Mouse (Mus musculus): ENCODE measurements around the gene Zfhx3.
A peak's percentile ranks its signal among the peaks of the same experiment; 100 is the strongest.

Zfhx3 gene

DNA sequence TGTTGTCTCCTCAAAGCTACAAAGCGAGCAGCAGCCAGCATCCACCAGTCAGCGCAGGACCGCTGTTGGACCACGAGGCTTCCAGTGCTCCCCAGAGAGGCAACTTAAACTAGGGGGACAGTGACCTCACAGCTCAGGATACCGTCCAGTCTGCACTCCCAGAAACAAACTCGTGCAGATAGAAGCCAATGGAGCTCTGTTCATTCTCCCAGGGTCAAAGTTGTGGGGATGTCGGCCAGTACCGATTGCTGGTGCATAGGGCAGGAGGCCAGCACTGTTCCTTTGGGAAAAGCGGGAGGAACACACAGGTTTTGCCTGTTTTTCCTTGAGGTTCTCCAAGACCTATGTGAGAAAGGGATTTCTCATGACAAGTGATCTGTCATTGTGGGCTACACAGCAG is 982.1 kb downstream of the Zfhx3 start:
- no peak for DNase-seq (ENCODE audit: low read depth, low spot score)

DNA sequence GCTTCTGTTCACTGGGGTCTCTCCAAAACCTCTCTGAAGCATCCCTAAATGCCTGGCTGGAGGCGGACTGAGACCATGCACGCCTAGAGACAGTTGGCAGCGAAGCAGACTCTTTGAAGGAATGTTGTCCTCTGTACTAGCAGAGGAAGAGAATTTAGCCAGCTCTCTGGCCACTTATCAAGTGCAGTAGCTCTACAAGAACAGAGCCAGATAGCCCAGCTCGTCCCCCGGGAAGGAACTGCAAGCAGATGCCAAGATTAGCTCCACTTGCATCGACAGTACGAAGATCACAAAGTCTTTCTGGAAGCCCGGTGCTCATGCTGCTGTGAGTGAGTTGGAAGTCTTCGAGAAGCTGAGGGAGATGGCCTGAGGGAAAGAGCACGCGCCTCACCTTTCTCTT is 983.7 kb downstream of the Zfhx3 start:
- DNase-seq (ENCODE audit: low read depth, low spot score): no peak

DNA sequence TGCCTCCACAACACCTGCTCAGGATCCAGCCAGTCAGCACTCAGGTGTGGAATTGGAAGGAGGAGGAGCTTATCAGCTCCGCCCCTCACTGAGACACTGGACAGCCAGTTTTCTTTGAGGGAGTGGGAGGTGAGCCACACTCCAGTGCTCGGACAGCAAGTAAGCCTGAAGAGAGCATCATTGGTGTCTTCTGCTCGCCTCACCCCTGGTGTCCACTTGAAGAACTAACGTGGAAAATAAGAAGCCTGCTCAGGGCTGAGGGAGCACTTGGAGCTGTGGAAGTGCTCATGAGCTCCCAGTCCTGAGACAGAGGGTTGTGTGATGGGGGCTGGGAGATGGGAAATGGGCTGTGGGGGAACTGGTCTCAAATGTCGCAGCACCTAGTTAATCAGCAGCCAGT is 988.2 kb downstream of the Zfhx3 start:
- no peak for DNase-seq (ENCODE audit: low read depth, low spot score)

DNA sequence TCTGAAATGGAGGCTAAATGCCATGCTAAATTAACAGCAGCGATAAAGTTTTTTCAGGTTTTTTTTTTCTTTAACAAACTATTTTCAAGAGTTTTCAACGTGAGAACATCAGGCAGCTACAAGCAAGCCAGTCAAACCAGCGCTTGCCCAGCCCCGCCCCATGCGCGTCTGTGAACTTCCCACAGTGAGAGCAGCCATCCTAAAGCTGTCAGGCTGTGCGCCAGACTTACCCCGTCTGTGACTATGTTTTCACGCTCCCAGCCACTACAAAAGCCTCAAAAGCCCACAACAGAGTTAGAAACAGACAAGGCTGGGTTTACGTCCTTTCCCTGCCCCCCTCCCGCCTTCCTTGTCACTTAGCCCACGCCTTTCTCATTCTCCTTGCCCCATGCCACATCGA is 989.4 kb downstream of the Zfhx3 start:
- peak; percentile 40 for DNase-seq (ENCODE audit: low read depth, low spot score)

DNA sequence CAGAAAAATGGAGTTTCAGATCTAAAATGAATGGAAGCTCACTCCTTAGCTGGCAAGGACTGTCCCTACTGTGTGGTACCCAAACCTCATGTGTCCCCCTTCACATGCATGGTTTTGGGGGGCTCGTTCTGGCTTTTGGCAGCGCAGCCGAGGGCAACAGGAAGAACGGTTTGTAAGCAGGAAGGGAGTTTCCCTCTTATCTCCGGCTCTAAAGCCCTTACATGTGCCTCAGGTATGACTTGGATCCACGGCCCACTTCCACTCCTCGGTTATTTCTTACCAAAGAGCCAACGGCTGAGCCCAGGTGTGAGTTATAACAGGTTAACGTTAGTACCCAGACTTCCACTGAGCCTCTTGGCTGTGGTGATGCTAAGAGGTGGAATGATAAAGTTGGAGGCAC is 990.3 kb downstream of the Zfhx3 start:
- no peak for DNase-seq (ENCODE audit: low read depth, low spot score)

DNA sequence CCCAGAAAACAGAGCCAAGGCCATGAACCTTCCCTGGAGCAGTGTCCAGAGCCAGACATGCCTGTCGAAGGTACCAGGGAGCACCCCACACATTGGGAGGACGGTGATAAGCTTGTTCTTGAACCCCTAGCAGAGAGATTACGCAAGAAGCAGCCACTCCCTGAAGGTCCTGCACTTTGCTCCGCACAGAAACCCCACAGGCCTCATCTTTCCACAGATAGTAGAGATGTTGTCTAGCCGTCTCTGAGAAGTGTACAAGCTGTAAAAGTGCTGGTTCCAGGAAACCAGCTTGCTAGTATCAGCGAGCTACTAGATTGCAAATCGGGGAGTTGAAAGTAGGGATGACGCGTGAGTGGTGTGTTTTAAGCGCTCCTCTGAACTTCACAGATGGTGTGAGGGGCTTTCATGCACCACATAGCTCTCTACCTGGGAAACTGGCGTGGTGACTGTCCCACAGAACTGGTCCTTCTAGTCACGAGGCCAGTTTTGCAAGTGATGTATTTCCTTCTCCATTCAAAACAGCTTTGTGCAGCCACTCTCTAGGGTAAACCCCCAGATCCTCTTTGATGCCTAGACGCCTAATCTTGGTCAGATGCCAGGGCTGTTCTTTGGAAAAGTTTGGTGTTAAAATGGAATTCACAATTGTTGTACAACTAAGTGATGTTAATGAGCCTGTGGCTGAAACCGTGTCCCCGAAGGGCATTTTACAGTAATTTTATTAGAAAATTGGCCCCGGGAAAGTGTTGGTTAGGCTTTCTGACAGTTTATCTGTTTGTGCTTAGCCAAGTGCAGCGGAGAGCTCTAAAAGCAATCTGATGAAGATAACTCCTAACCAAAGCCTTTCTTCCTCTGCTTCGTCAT is 993.6 kb downstream of the Zfhx3 start:
- DNase-seq (ENCODE audit: low read depth, low spot score): no peak

DNA sequence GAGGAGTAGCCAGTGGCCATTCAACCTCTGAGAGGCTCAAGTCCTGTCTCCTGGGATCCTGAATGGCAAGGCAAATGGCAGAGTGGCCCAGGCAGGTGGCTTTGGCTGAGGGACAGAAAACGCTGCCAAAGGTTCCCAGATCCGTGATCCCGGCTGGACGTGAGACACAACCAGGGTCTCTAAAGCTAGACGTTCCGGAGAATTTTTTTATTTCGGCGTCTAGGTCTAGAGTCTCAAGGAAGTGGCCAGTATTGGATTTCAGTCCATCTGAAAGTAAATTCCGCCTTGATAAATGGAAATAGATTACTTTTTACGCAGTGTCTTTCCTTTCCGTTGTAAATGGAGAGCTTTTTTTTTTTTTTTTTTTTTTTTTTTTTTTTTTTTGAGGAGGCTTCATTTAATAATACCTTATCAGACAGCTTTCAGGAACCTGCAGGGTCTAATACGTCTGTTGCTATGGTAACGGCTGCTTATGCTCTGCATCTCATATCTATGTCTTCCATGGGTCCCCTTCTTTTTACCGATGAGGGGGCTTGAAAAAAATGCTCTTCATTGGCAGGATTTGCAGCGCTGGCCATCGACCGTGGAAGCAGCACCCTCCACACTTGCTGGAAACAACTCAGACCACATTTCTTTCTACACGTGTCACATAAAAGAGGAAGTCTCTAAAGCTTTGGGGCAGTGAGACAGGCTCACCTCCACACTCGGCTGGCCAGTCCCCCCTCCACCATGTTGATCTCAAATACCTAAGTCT is 994.4 kb downstream of the Zfhx3 start:
- no peak for DNase-seq (ENCODE audit: low read depth, low spot score)

DNA sequence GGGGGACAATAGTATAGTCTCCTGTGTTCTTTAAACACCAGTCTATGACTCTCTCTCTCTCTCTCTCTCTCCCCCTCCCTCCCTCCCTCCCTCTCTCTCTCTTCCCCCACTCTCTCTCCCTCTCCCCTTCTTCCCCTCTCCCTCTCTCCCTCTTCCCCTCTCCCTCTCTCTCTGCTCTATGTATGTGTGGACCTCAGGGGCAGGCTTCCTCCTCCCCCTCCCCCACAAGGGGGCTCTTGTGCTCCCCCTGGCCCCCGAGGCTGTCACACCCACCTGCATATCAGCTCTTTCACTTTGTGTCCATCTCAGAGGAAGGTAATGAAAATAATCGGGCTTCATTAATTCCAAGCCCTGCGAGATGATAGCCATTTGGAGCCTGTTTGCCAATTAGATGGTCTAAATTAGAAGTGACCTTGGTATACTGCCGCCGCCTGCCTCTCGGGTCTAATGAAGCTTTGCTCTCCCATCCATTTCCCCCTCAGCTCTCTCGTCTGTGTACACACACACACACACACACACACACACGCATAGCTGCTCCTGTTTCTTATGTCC is 995.5 kb downstream of the Zfhx3 start:
- no peak for DNase-seq (ENCODE audit: low read depth, low spot score)

DNA sequence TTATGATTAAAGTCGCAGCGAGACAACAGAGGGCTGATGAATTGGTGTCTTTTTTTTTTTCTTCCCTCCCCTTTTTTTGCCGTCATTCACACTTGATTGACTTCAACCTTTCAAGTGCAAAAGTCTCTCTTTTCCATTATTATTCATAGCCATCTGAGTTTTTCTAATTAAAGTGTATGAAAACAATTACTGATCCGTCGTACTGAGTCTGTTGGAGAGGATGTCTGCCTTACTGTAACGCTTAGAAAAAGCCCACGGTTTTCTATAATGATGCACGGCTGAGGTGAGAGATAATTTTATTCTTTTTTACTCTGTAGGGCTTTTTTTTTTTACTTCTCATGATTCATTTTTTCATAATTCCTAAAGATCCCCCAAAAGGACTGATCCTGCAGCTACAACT is 1000.2 kb downstream of the Zfhx3 start:
- no peak for DNase-seq (ENCODE audit: low read depth, low spot score)

DNA sequence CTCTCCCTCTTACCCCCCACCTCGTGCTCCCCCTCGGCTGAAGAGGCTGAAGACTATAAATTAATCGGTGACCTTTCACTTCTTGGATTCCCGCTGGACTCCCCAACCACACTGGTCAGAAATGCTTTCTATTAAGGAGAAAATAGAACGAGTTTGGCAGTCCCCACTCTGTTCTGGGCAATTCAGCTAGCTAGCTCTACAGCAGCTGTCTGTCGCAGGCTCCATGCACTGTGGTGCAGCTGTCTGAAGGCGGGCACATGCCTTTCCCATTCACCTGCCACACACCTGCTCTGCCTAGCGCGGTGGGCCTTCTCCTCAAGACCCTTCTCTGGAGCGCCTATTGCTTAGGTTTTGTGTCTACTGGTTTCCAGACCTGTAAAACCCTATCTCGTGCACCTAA is 1000.7 kb downstream of the Zfhx3 start:
- no peak for DNase-seq (ENCODE audit: low read depth, low spot score)

DNA sequence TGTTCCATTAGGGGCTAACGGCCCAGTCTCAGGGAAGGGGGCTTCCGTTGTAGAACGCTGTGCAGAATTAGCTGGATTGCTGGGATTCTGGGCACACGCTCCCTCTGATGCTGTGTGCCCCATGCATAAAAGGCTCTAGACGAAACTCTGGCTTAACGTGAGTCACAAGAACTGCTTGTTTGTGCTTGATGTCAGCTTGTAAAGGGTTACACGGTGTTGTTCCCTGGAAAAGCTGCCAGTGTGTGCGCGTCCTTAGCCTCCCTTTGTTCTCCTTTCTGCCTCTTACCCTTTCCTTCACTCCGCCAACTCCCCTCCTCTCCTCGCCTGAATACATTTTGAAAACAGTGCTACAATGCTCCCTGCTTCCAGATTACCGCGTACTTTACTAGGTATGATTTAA is 1001.9 kb downstream of the Zfhx3 start:
- DNase-seq (ENCODE audit: low read depth, low spot score): no peak

DNA sequence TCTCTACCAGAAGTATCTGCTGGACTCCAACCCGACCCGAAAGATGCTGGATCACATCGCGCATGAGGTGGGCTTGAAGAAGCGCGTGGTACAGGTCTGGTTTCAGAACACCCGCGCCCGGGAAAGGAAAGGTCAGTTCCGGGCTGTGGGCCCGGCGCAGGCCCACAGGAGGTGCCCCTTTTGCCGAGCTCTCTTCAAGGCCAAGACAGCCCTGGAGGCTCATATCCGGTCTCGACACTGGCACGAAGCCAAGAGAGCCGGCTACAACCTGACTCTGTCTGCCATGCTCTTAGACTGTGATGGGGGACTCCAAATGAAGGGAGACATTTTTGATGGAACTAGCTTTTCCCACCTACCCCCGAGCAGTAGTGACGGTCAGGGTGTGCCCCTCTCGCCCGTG is 1007.9 kb downstream of the Zfhx3 start:
- DNase-seq (ENCODE audit: low read depth, low spot score): no peak

DNA sequence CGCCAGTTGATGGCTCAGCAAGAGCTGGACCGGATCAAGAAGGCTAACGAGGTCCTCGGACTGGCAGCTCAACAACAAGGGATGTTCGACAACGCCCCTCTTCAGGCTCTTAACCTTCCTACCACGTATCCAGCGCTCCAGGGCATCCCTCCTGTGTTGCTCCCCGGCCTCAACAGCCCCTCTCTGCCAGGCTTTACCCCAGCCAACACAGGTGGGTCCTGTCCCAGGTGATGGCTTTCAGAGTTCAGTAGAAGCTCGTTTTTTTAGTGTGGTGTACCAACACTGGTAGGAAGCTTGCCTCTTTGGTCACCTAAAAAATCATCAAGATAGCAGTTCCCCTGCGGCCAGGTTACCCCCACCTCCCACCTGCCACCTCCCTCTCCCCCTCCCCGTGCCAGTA is 1009.1 kb downstream of the Zfhx3 start:
- no peak for DNase-seq (ENCODE audit: low read depth, low spot score)

DNA sequence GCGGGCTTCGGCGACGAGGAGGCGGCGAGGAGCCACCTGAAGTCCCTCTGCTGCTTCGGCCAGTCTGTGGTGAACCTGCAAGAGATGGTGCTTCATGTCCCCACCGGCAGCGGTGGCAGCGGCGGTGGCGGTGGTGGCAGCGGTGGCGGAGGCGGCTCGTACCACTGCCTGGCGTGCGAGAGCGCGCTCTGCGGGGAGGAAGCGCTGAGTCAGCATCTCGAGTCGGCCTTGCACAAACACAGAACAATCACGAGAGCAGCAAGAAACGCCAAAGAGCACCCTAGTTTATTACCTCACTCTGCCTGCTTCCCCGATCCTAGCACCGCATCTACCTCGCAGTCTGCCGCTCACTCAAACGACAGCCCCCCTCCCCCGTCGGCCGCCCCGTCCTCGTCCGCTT is 1014.0 kb downstream of the Zfhx3 start:
- DNase-seq (ENCODE audit: low read depth, low spot score): no peak

DNA sequence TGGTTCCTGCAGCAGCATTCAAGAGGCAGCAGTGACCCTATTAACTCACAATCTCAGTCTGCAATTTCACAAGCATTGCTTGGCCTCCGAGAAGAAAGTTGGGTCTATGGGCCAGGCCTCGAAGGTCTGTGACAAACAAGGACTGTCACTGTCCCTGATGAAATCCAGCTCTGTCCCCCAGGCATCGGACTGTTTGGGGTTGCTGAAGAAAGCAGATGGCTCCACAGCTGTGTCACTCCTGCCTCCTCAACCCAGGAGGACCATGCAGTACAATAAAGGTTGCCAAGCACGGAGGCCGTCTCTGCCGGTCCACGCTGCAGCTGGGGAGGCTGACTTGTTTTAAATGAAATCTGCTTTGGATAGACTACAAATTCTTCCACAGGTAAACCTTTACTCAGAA is 1020.1 kb downstream of the Zfhx3 start:
- no peak for DNase-seq (ENCODE audit: low read depth, low spot score)

DNA sequence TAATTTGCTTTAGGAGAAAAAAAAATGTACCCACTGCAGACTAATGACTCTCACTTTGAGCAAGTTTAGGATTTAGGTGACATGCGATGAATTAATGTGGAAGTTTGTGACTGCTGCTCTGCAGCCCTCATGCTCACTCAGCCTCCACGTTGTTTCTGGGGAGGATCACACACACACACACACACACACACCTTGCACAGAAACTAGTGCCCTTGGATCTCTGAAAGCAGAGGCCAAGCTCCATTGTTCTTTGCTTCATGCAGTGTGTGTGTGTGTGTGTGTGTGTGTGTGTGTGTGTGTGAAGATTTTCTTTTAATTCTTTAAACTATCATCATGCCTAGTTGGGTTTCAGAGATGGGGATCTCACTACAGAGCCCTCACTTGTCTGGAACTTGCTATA is 1020.7 kb downstream of the Zfhx3 start:
- no peak for DNase-seq (ENCODE audit: low read depth, low spot score)

DNA sequence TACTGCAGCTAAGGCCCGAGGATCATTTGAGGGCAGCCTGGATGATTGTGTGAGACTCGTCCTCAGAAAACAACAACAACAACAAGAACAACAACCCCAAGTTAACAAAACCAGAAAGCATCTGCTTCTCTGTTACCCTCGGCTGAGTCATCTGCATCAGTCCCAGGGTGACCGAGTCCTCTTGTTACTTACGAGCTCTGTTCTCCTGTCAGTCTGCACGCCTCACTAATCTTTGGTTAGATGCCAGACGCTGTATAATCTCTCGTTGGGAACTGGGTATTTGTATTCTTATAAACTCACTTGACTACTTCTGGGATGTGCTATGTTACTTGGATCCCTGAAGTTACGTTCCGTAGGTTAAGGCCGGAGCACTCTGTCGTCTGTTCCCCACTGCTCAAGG is 1023.6 kb downstream of the Zfhx3 start:
- no peak for DNase-seq (ENCODE audit: low read depth, low spot score)

DNA sequence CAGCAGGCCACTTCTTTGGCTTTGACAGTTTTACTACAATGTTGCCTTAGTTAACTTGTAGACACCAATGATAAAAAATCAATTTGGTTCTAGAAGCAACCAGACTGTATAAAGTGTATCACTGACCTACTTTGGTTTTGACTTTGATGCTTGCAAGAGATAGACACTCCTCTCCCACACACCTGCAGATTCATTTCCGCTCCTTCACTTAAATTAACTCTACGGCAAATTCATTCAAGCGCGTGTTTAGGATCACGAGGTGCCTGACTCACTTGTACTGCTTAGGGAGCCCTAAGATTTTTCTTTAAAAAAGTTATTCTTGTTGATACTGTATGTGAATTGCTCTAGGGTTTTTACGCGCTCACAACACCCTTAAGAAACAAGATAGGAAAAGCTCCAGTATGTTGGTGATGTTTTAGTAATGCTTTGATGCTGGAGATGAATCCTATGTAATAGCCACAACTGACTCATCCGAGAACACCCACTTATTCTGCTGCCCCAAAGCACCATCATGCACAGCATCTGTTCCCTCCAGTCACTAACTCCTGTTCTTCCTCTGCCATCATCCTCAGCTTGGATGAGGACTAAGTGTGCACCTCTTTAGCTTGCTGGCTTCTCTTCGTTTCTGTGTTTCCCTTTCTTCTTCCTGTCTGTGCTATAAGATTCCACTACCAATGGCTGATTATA is 1031.3 kb downstream of the Zfhx3 start:
- DNase-seq (ENCODE audit: low read depth, low spot score): peak; percentile 26

DNA sequence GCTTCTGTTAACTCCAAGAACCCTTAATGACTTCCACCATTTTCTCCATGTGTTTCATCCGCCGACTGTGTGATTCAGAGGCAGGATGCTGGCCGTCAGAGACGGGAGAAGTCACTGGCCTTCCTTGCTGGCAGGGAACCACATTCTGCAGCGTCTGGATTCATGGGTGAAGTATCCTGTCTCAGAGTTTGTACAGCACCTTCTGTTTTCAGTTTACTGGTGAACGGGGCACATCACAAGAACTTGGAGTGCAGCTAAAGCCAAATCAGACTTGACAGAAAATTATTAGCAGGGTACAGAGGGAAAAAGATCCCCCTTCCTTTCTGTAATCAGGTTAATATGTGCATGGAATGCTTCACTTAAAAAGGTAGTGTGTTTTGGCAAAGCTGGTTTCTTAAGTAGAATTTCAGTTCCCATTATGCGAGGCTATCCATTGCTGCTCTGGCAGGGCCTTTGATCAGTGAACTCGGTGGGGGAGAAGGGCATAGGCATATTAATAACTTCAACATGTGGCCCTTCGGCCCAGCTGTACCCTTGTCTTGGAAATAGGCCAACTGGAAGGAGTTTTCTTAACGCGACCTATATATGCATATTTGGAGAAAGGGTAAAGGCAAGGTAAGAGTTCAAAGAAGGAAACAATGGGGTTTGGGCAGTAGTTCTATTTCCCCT is 1035.4 kb downstream of the Zfhx3 start:
- no peak for DNase-seq (ENCODE audit: low read depth, low spot score)

DNA sequence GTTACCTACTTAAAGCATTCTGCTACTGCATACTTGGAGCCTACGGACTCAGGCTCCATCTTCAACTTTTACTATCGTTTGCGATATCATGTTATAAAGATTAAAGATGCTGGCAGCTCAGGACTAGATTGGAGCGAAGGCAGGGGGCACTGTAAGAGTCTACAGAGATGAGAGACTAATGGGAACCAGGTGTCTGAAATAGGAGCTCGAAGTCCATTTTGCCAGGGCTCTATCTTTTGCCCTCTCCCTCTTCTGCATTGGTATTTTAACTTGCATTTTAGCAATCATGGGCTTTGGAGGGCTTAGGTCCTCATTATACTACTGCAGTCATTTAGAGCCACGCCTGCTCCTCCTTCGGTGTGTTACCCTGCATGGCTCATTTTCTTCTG is 1035.9 kb downstream of the Zfhx3 start:
- DNase-seq (ENCODE audit: low read depth, low spot score): no peak

DNA sequence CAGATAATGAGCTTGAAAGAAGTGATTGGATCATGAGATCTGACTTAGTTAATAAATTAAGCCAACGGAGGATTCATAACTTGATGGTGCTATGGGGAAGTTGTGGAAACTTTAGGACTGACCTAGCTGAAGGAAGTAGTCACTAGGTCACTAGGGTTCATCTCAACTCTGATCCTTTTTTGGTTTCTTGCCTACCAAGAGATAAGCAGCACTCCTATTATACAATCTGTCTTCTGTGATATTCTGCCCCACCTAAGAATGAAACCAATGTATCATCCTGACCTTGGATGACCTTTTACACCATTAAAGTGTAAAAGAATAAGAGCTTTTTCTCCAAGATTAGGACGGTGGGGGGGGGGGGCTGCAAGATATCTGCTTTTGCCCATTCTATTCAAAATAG is 1042.5 kb downstream of the Zfhx3 start:
- no peak for DNase-seq (ENCODE audit: low read depth, low spot score)

DNA sequence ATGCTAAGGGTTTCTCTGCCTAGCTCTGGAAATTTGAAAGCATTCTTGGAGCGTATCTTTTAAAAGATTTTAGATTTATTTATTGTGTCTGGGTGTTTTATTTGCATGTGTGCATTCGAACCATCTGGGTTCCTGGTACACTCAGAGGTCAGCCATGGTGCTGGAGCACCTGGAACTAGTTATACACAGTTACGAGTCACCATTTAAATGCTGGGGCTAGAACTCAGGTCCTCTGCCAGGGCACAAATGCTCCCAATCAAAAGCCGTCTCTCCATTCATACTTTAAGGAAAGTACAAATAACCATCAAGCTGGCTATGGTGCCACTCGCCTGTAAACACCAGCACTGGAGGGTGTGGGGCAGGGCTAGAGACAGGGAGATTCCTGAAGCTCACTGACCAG is 1047.4 kb downstream of the Zfhx3 start:
- no peak for DNase-seq (ENCODE audit: low read depth, low spot score)

All from CD4-positive helper T cell, adult 2 months (primary cell).